Mouse (Mus musculus) neural tube, embryonic 10.5 days (tissue): ENCODE results near the gene Dynlt1b.
"Not testable (repeated sequence)": the region's sequence is repeated elsewhere in the genome, so short reads cannot be mapped to it uniquely, and the experiment has no call there.

Source experiments
- DNase-seq: peaks from one replicate; pipeline ENCODE4 v3.0.0-alpha.2; 2017; ENCODE audit warnings: low spot score; ENCODE audit errors: extremely low spot score

Gene Dynlt1b

GRCm38 (mm10) chr17:6422805-6423204, 7.1 kb upstream of the Dynlt1b start:
- DNase-seq, result not testable (repeated sequence)

- DNase-seq, result not testable (repeated sequence)
These were observed 5.5 kb upstream of the Dynlt1b start for GRCm38 (mm10) chr17:6424294-6424980.

DNA sequence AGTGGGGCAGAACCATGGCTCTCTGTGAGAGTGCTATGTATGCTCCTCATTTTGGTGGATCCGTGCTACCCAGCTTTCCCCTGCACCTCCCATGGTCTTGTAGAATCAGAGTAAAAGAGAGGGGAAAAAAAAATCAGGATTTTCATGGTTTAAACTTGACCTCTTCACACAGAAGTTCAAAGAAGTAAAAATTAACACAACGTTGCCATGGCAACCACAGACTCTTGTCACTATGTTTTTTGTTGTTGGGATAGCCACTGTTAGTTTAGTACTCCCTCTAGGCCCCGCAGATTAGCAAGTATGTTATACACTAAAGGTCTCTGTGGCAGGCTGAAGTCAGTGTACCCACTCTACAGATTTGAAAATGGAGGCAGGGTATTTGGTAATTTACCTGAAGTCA, 4.6 kb upstream of the Dynlt1b start:
- DNase-seq, result not testable (repeated sequence)

GRCm38 (mm10) chr17:6426869-6427268, 3.0 kb upstream of the Dynlt1b start:
- DNase-seq, result not testable (repeated sequence)

- DNase-seq, result not testable (repeated sequence)
These were observed 986 bp upstream of the Dynlt1b start for GRCm38 (mm10) chr17:6428926-6429325.

- DNase-seq, result not testable (repeated sequence)
These were observed 594 bp downstream of the Dynlt1b start for GRCm38 (mm10) chr17:6430410-6431001.

GRCm38 (mm10) chr17:6432456-6432855, 2.5 kb downstream of the Dynlt1b start:
- not testable (repeated sequence) for DNase-seq

DNA sequence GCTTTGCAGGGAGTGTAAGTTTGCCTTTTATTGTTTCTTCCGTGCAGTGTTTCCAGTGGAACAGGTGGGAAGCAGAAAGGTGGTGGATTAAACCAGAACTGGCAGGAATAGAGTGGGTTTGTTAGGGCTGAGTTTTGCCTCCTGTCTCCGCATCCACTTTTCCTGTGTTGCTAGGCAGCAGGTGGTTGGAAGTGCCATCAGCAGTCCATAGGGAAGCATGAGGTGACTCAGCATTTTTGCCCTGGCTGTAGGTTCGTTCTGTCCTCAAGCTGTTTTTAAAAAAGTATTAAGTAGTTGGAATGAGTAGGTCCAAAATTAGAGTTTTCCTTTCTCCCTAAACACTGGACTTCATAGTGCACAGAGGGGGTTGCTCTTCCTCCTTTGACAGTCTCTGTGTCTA, 3.8 kb downstream of the Dynlt1b start:
- not testable (repeated sequence) for DNase-seq

DNA sequence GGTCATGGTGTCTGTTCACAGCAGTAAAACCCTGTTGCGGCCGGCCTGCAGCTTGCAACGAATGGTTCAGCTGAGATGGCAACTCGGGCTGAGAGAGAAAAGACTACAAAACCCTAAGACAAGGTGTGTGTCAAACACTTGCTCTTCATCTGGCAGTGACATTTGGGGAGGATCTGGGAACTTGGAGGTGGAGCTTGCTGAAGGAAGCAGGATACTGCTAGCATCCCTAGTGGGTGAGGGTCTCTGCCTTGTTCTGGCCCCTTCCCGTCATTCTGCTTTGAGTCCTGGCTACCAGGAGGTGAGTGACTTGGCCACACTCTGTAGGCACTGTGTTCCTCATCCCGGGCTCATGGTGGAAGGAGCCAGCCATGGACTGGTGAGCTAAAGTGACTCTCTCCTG, 8.2 kb downstream of the Dynlt1b start:
- not testable (repeated sequence) for DNase-seq

DNA sequence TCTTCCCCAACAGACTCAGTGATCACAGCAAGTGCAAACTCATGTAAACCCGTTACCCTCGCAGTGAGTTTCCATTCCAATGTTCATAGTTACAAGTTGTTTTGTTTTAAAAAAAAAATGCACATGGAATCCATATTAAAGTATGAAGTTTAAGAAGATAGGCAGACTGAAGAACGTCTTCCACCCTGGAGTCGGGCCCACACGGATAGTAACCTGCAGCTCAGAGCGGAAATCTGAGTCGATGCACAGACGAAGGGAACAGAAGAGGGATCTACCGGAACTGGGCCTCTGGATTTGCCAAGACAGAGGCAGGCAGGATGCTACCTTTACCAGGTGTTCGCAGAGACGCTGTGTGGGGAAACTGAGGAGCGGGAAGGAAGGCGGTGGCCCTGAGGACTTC, 10.0 kb downstream of the Dynlt1b start:
- DNase-seq, result not testable (repeated sequence)

- DNase-seq, result not testable (repeated sequence)
These were observed 10.7 kb downstream of the Dynlt1b start for GRCm38 (mm10) chr17:6440493-6441077.

DNA sequence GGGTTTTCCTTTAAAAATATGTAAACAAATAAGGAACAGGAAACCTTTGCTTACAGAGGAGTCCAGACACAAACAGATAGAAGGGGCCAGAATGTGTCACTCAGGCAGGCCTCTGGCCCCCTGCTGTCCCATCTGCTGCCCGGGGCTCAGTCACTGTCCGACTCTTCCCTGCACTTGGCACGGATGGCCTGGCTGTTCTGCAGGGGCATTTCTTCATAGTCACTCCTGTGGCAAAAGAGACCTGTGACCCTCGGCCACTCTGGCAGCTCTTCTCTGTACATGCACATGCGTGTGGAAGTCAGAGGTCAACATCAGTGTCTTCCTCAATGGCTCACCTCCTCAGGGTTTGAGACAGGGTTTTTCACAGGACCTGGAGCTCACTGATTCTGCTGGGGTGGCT, 11.3 kb downstream of the Dynlt1b start:
- not testable (repeated sequence) for DNase-seq

- not testable (repeated sequence) for DNase-seq
These were observed 12.6 kb downstream of the Dynlt1b start for GRCm38 (mm10) chr17:6442513-6442912.

- peak; percentile 19 for DNase-seq
These were observed 16.1 kb downstream of the Dynlt1b start for GRCm38 (mm10) chr17:6445794-6446587.

DNA sequence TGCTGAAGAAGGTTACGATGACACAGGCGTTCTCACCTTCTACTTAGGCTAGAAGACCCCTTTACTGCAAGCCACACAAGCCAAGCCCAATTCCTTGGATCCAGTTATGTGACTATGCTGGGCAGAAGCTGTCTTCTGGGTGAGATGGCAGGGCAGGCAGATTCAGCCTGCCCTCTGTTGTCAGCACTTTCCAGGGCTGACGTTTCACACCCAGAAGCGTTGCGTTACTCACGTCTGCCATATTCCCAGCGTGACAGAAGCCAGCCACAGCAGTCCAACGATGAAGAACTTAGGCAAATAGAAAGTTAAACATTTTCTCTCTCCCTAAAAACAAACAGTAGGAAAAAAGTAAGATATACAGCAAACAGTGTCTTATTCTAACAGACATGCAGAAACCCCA, 18.4 kb downstream of the Dynlt1b start:
- DNase-seq, result not testable (repeated sequence)

GRCm38 (mm10) chr17:6449166-6449565, 19.3 kb downstream of the Dynlt1b start:
- not testable (repeated sequence) for DNase-seq

DNA sequence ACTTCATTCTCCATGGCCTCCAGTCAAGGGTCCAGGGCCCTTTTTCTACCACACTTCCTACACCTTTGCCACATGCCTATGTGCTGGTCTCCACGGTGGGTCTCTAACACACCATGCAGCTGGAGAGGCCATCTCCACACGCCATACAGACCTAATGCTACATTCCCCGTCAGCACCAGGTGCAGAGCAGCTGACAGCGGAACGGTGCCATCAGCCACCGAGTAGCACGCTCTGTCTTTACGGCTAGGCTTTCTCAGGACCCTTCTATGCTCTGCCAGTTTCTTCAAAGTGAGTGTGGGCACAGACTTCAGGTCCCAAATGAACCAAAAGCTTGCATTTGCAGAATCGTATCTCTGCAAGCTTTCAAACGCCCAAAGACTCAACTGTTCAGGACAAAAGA, 21.3 kb downstream of the Dynlt1b start:
- not testable (repeated sequence) for DNase-seq

GRCm38 (mm10) chr17:6452689-6453088, 22.8 kb downstream of the Dynlt1b start:
- DNase-seq, result not testable (repeated sequence)

DNA sequence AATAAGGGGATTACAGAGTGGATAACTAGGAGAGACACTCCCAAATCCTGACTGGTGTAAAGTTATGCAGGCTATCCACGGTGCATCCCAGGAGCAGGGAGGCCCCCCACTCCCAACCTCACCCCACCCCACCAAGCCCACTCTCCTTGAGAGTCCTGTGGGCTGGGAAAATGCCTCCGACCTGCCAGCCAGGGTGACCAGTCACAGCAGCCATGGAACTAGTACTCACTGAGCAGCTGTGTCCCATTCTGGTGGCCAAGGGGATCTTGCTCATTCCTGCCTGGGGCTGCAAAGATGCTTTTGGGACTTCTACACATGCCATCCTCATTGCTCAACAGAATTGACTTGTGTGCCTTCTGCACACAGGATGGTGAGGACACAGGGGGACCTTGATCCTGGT, 24.8 kb downstream of the Dynlt1b start:
- DNase-seq, result not testable (repeated sequence)

- DNase-seq, result not testable (repeated sequence)
These were observed 26.0 kb downstream of the Dynlt1b start for GRCm38 (mm10) chr17:6455883-6456282.

DNA sequence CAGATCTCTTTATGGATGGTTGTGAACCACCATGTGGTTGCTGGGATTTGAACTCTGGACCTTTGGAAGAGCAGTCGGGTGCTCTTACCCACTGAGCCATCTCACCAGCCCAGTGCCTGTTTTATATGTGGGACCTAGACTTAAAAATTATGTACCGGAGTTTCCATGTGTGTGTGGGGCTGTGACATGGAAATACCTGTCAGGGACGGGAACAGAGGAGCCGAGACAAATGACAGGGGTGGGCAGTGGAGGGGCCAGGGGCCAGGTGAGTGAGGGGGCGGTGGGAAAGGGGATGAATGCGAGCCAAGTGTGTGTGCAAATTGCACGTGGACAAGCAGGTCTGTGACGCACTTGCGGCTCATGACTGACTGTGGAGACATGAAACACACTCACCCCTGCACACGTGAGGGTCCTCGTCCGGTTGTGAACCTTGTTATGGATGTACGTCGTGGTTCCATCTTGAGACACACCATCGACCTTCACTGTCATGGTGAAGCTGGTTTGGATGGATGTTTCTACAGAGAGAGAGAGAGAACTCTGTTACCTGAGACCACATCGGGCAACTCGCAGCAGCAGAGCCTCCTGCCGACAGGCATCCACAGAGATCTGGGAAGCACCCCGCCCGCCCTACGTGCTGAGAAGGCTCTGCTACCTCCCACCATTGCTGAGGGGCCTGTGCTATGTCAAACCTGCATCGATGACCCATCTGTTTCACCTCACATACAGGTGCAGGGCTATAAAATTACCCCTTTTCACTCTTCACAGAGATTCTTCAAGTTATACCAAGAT, 26.9 kb downstream of the Dynlt1b start:
- DNase-seq, result not testable (repeated sequence)
